Mouse (Mus musculus) lung, adult 18-20 months (tissue): ENCODE data around the gene Rab24.

Source experiments
- DNase-seq, 2 experiments: peaks; one replicate each; pipeline ENCODE4 v3.0.0; 2022; ENCODE audit warnings: mixed read lengths in 2 of 2

Rab24 gene

GRCm38 (mm10) chr13:55328641-55329040, 6.9 kb upstream of the Rab24 start:
- no peak for DNase-seq

GRCm38 (mm10) chr13:55328171-55328570, 6.4 kb upstream of the Rab24 start:
- DNase-seq = no peak

- peak; percentile 87 to 89 for DNase-seq
Measured at GRCm38 (mm10) chr13:55327633-55328032, 5.9 kb upstream of the Rab24 start.

GRCm38 (mm10) chr13:55327169-55327568, 5.4 kb upstream of the Rab24 start:
- no peak for DNase-seq

- DNase-seq = no peak
Measured at GRCm38 (mm10) chr13:55325596-55325995, 3.9 kb upstream of the Rab24 start.

- peak; percentile 31 to 39 for DNase-seq
Measured at GRCm38 (mm10) chr13:55322130-55322825, 532 bp upstream of the Rab24 start.

- DNase-seq = peak; percentile 26 to 33
Measured at GRCm38 (mm10) chr13:55319931-55320533, 1.7 kb downstream of the Rab24 start, which contains the start of gene Prelid1. Gene Prelid1 (plus strand): TSS chr13:55320500.

- no peak for DNase-seq
Measured at GRCm38 (mm10) chr13:55318351-55318750, 3.4 kb downstream of the Rab24 start.

- no peak for DNase-seq
Measured at GRCm38 (mm10) chr13:55314891-55315412, 6.8 kb downstream of the Rab24 start.

- no peak for DNase-seq
Measured at GRCm38 (mm10) chr13:55313051-55313450, 8.7 kb downstream of the Rab24 start.

GRCm38 (mm10) chr13:55312028-55312630, 9.6 kb downstream of the Rab24 start:
- DNase-seq = no peak

- DNase-seq = no peak
Measured at GRCm38 (mm10) chr13:55300913-55301312, 20.8 kb downstream of the Rab24 start.

GRCm38 (mm10) chr13:55296760-55297159, 25.0 kb downstream of the Rab24 start:
- no peak for DNase-seq

GRCm38 (mm10) chr13:55288854-55289253, 32.9 kb downstream of the Rab24 start:
- DNase-seq = no peak

- DNase-seq = no peak
Measured at GRCm38 (mm10) chr13:55277646-55278045, 44.1 kb downstream of the Rab24 start.

GRCm38 (mm10) chr13:55277203-55277602, 44.5 kb downstream of the Rab24 start:
- DNase-seq = no peak
